ENCODE assay signal across 19 mouse cellular contexts in genomic region chr14:49001655-49002054, GRCm38 (mm10).
"Had no signal": no experiment of that assay in that cellular context is flagged by ENCODE, and none has a peak within 500 bp of the region (broad histone marks: within the 10 kb centered on the region; RNA-seq: fewer than 3 reads in every experiment).

No protein-coding gene starts in this region.

- H3K9me3 ChIP-seq: lung, embryonic 15.5 days; midbrain, embryonic 10.5 days; midbrain, embryonic 12.5 days; neural tube, embryonic 13.5 days; neural tube, embryonic 15.5 days had no signal

- H3K36me3 ChIP-seq: lung, embryonic 15.5 days; midbrain, embryonic 10.5 days; midbrain, embryonic 12.5 days; neural tube, embryonic 13.5 days; neural tube, embryonic 15.5 days had no signal

- H3K4me3 ChIP-seq: lung, embryonic 15.5 days; midbrain, embryonic 10.5 days; midbrain, embryonic 12.5 days; myocyte; neural tube, embryonic 13.5 days; neural tube, embryonic 15.5 days had no signal

- H3K4me1 ChIP-seq: lung, embryonic 15.5 days; neural tube, embryonic 13.5 days; neural tube, embryonic 15.5 days had no signal

- H3K4me2 ChIP-seq: lung, embryonic 15.5 days; midbrain, embryonic 12.5 days; neural tube, embryonic 13.5 days; neural tube, embryonic 15.5 days had no signal

- H3K9ac ChIP-seq: lung, embryonic 15.5 days; midbrain, embryonic 12.5 days; neural tube, embryonic 13.5 days; neural tube, embryonic 15.5 days had no signal

- ATAC-seq: lung, postnatal 0 days; midbrain, embryonic 16.5 days had no signal

- DNase-seq: lung, postnatal 14 days; lung, postnatal 4 days; midbrain, embryonic 14.5 days; retina, postnatal 1 day; right cerebral cortex, adult 18-20 months; right cerebral cortex, postnatal 25 days; right cerebral cortex, postnatal 4 days; spleen, adult 18-20 months; thymus, adult 18-20 months; thymus, postnatal 14 days; thymus, postnatal 36 days had no signal

- H3K27me3 ChIP-seq: lung, embryonic 15.5 days; midbrain, embryonic 12.5 days; neural tube, embryonic 13.5 days; neural tube, embryonic 15.5 days had no signal

- H3K27ac ChIP-seq: lung, embryonic 15.5 days; midbrain, embryonic 10.5 days; midbrain, embryonic 12.5 days; neural tube, embryonic 13.5 days; neural tube, embryonic 15.5 days had no signal
